Mouse (Mus musculus): ENCODE data around the gene Kdm4c. TPM values are rescaled to one million over a fixed set of nuclear protein-coding genes. Genes with fewer than 3 reads are reported as not detected.
A peak's percentile ranks its signal among the peaks of the same experiment; 100 is the strongest.

Gene Kdm4c
- total and polyA plus RNA-seq, 3 experiments, result 7.5 to 8.4 TPM; not detected in 1

- H3K4me1 ChIP-seq (ENCODE audit: control insufficient read depth in 1 of 2, insufficient read depth in 2 of 2, low read length in 2 of 2), result peaks cover 0 to 16% of the 10 kb centered on the region in 2 experiments; a peak in 2 of 4 replicates
Measured at GRCm38 (mm10) chr4:74360274-74360673, 118.0 kb downstream of the Kdm4c start.

GRCm38 (mm10) chr4:74386583-74386982, 144.3 kb downstream of the Kdm4c start:
- Histone ChIP-seq H3K9me3 (replicated peaks; ENCODE audit: insufficient read depth, low read length) (no peaks in the 10 kb centered on the region), H3K27me3 (ENCODE audit: control insufficient read depth in 1 of 2, insufficient read depth in 2 of 2, low read length in 2 of 2) (no peaks in the 10 kb centered on the region), H3K36me3 (ENCODE audit: control insufficient read depth in 1 of 2, insufficient read depth in 2 of 2, low read length in 2 of 2) (no peaks in the 10 kb centered on the region; a peak in 2 of 4 replicates), H3K4me1 (ENCODE audit: control insufficient read depth in 1 of 2, insufficient read depth in 2 of 2, low read length in 2 of 2) (no peaks in the 10 kb centered on the region), H3K27ac (ENCODE audit: control insufficient read depth, low read depth, low read length) (no peak overlapping the region), H3K79me2 (ENCODE audit: control insufficient read depth, insufficient read depth, low read length, poor library complexity) (no peaks in the 10 kb centered on the region), H3K9ac (ENCODE audit: control insufficient read depth, low read depth, low read length, poor library complexity, severe bottlenecking) (no peak overlapping the region), H3K4me3 (ENCODE audit: control insufficient read depth in 1 of 2, insufficient read depth in 1 of 2, low read depth in 2 of 2, low read length in 2 of 2) (no peak overlapping the region)
- no peak for DNase-seq (ENCODE audit: low read depth, low spot score)
- TF ChIP-seq CTCF (IDR thresholded peaks at IDR 0.05 in 2 of 3, conservative IDR thresholded peaks at IDR 0.05 in 1 of 3; ENCODE audit: control insufficient read depth in 1 of 3, insufficient read depth in 1 of 3, low read depth in 2 of 3, low read length in 3 of 3, poor library complexity in 1 of 3, severe bottlenecking in 1 of 3) (no peak), MAX (IDR thresholded peaks at IDR 0.05; ENCODE audit: low read length) (no peak), KAT2A (conservative IDR thresholded peaks at IDR 0.05; ENCODE audit: low read depth, low read length) (no peak), POLR2AphosphoS2 (IDR thresholded peaks at IDR 0.05; ENCODE audit: low read length) (no peak), UBTF (IDR thresholded peaks at IDR 0.05; ENCODE audit: borderline replicate concordance, insufficient read depth, low read depth, low read length) (no peak), ETS1 (IDR thresholded peaks at IDR 0.05; ENCODE audit: low read depth, low read length) (no peak), ZNF384 (IDR thresholded peaks at IDR 0.05; ENCODE audit: low read depth, low read length) (no peak), TBP (IDR thresholded peaks at IDR 0.05; ENCODE audit: low read depth, low read length) (no peak), ZKSCAN1 (IDR thresholded peaks at IDR 0.05; ENCODE audit: low read depth, low read length) (no peak)

More at GRCm38 (mm10) chr4:74360274-74360673, 118.0 kb downstream of the Kdm4c start:
- Histone ChIP-seq H3K4me3 (ENCODE audit: control insufficient read depth in 1 of 2, insufficient read depth in 1 of 2, low read depth in 2 of 2, low read length in 2 of 2) (no peak overlapping the region), H3K27me3 (ENCODE audit: control insufficient read depth in 1 of 2, insufficient read depth in 2 of 2, low read length in 2 of 2) (no peaks in the 10 kb centered on the region), H3K36me3 (ENCODE audit: control insufficient read depth in 1 of 2, insufficient read depth in 2 of 2, low read length in 2 of 2) (peaks cover 10 to 16% of the 10 kb centered on the region in 2 experiments), H3K79me2 (ENCODE audit: control insufficient read depth, insufficient read depth, low read length, poor library complexity) (no peaks in the 10 kb centered on the region), H3K27ac (ENCODE audit: control insufficient read depth, low read depth, low read length) (0 out of 2 replicates have a peak overlapping the region, but pooled peaks have one; percentile 28), H3K9me3 (replicated peaks; ENCODE audit: insufficient read depth, low read length) (no peaks in the 10 kb centered on the region), H3K9ac (ENCODE audit: control insufficient read depth, low read depth, low read length, poor library complexity, severe bottlenecking) (no peak overlapping the region)
- TF ChIP-seq GATA1 (IDR thresholded peaks at IDR 0.05; ENCODE audit: low read depth, low read length) (peak; percentile 54; the same call in 1 of the 2 replicates), EP300 (IDR thresholded peaks at IDR 0.05; ENCODE audit: low read depth in 1 of 2, low read length in 2 of 2) (peak; percentile 55 to 60; a peak in 3 of 4 replicates), ELF1 (IDR thresholded peaks at IDR 0.05; ENCODE audit: low read depth, low read length) (no peak), SIN3A (IDR thresholded peaks at IDR 0.05; ENCODE audit: low read length) (no peak)
- DNase-seq (ENCODE audit: low read depth, low spot score), result peak; percentile 13

GRCm38 (mm10) chr4:74393162-74393561, 150.9 kb downstream of the Kdm4c start:
- Histone ChIP-seq H3K9ac (ENCODE audit: control insufficient read depth, low read depth, low read length, poor library complexity, severe bottlenecking) (no peak overlapping the region), H3K79me2 (ENCODE audit: control insufficient read depth, insufficient read depth, low read length, poor library complexity) (no peaks in the 10 kb centered on the region), H3K27ac (ENCODE audit: control insufficient read depth, low read depth, low read length) (no peak overlapping the region), H3K4me1 (ENCODE audit: control insufficient read depth in 1 of 2, insufficient read depth in 2 of 2, low read length in 2 of 2) (no peaks in the 10 kb centered on the region), H3K36me3 (ENCODE audit: control insufficient read depth in 1 of 2, insufficient read depth in 2 of 2, low read length in 2 of 2) (peaks cover 0 to 9% of the 10 kb centered on the region in 2 experiments; a peak in 2 of 4 replicates), H3K4me3 (ENCODE audit: control insufficient read depth in 1 of 2, insufficient read depth in 1 of 2, low read depth in 2 of 2, low read length in 2 of 2) (no peak overlapping the region), H3K9me3 (replicated peaks; ENCODE audit: insufficient read depth, low read length) (no peaks in the 10 kb centered on the region), H3K27me3 (ENCODE audit: control insufficient read depth in 1 of 2, insufficient read depth in 2 of 2, low read length in 2 of 2) (no peaks in the 10 kb centered on the region)
- DNase-seq (ENCODE audit: low read depth, low spot score), result no peak
- TF ChIP-seq TCF12 (IDR thresholded peaks at IDR 0.05; ENCODE audit: low read depth, low read length), result no peak
- TF ChIP-seq RAD21 (IDR thresholded peaks at IDR 0.05; ENCODE audit: low read depth, low read length), result no peak
- no peak for TF ChIP-seq POLR2AphosphoS2 (IDR thresholded peaks at IDR 0.05; ENCODE audit: low read length)
- no peak for TF ChIP-seq GABPA (IDR thresholded peaks at IDR 0.05; ENCODE audit: low read depth, low read length)
- TF ChIP-seq ZKSCAN1 (IDR thresholded peaks at IDR 0.05; ENCODE audit: low read depth, low read length), result no peak
- TF ChIP-seq MAX (IDR thresholded peaks at IDR 0.05; ENCODE audit: low read length), result no peak
- TF ChIP-seq MAFK (IDR thresholded peaks at IDR 0.05; ENCODE audit: borderline replicate concordance, low read depth, low read length), result no peak
- no peak for TF ChIP-seq KAT2A (conservative IDR thresholded peaks at IDR 0.05; ENCODE audit: low read depth, low read length)
- TF ChIP-seq GATA1 (IDR thresholded peaks at IDR 0.05; ENCODE audit: low read depth, low read length), result no peak
- no peak for TF ChIP-seq ETS1 (IDR thresholded peaks at IDR 0.05; ENCODE audit: low read depth, low read length)
- TF ChIP-seq RCOR1 (IDR thresholded peaks at IDR 0.05; ENCODE audit: low read depth, low read length), result no peak
- no peak for TF ChIP-seq HCFC1 (IDR thresholded peaks at IDR 0.05; ENCODE audit: low read depth, low read length)
- TF ChIP-seq CTCF (IDR thresholded peaks at IDR 0.05 in 2 of 3, conservative IDR thresholded peaks at IDR 0.05 in 1 of 3; ENCODE audit: control insufficient read depth in 1 of 3, insufficient read depth in 1 of 3, low read depth in 2 of 3, low read length in 3 of 3, poor library complexity in 1 of 3, severe bottlenecking in 1 of 3), result no peak
- no peak for TF ChIP-seq MXI1 (IDR thresholded peaks at IDR 0.05; ENCODE audit: low read depth, low read length)
- no peak for TF ChIP-seq UBTF (IDR thresholded peaks at IDR 0.05; ENCODE audit: borderline replicate concordance, insufficient read depth, low read depth, low read length)
- TF ChIP-seq MYC (IDR thresholded peaks at IDR 0.05; ENCODE audit: low read depth, low read length), result no peak
- no peak for TF ChIP-seq CHD2 (IDR thresholded peaks at IDR 0.05; ENCODE audit: low read length)
- TF ChIP-seq ZMIZ1 (IDR thresholded peaks at IDR 0.05; ENCODE audit: low read depth, low read length), result no peak
- no peak for TF ChIP-seq ZC3H11A (IDR thresholded peaks at IDR 0.05; ENCODE audit: low read depth, low read length)
